Mouse (Mus musculus): Measurements from ENCODE around the gene Dhrs9.

DNA sequence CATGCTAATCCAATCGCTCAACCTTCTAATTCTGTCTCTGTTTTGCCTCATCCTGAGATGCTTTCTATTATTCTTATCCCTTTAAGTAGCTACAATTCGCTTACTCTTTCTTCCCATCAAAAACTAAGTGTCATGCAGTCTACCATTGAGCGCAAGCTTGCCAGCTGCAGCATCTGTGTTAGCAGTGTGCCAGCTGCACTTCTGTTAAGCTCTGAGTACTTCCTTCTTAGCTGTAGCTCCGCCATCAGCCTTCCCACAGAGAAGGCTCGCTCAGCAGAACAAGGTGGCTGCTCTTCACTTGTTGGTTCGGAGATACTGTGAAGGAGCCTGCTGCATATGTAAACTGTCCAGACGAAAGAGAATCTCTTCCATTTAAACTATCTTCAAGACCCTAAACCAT, 22.1 kb downstream of the Dhrs9 start:
- no peak for TF ChIP-seq POLR2A (IDR thresholded peaks at IDR 0.05; ENCODE audit: insufficient read depth, low read depth, low read length)
- TF ChIP-seq CTCF (IDR thresholded peaks at IDR 0.05) = no peak

Data from heart, adult 2 months (tissue).